Mouse (Mus musculus): ENCODE measurements around the gene Pwwp2b. TPM values are rescaled to one million over a fixed set of nuclear protein-coding genes. Genes with fewer than 3 reads are reported as not detected.

Pwwp2b gene
- polyA plus RNA-seq, 1 experiment from 2014 or later: 12.9 TPM

GRCm38 (mm10) chr7:139273397-139273719 lies 25.1 kb downstream of the Pwwp2b start:
- peak; percentile 49 for ATAC-seq
- 11% methylated on average over 2 of the region's 2 CpGs for WGBS
- Histone ChIP-seq H3K9ac (ENCODE audit: low read depth, low read length) (no peak overlapping the region), H3K9me3 (ENCODE audit: control insufficient read depth) (no peaks in the 10 kb centered on the region), H3K4me3 (ENCODE audit: low read depth, low read length) (no peak overlapping the region), H3K27ac (ENCODE audit: low read depth, low read length) (peak overlapping the region; percentile 74; the same call in 1 of the 2 replicates), H3K36me3 (ENCODE audit: control insufficient read depth, insufficient read depth) (peaks cover 9% of the 10 kb centered on the region; the same call in 1 of the 2 replicates), H3K27me3 (replicated peaks; ENCODE audit: control insufficient read depth, insufficient read depth, low read length) (no peaks in the 10 kb centered on the region), H3K4me2 (replicated peaks; ENCODE audit: low read depth) (0 out of 2 replicates have a peak overlapping the region, but pooled peaks have one; percentile 13), H3K4me1 (replicated peaks; ENCODE audit: control insufficient read depth, insufficient read depth, low read length) (peaks cover 15% of the 10 kb centered on the region)
- TF ChIP-seq CTCF (IDR thresholded peaks at IDR 0.05; ENCODE audit: low read depth): no peak

GRCm38 (mm10) chr7:139275586-139275985 lies 27.3 kb downstream of the Pwwp2b start:
- ATAC-seq: no peak
- no peaks in the 10 kb centered on the region for H3K36me3 ChIP-seq (ENCODE audit: control insufficient read depth, insufficient read depth)
- no peak for TF ChIP-seq CTCF (IDR thresholded peaks at IDR 0.05; ENCODE audit: low read depth)
- no peak overlapping the region for H3K4me2 ChIP-seq (replicated peaks; ENCODE audit: low read depth)
- no peaks in the 10 kb centered on the region for H3K9me3 ChIP-seq (ENCODE audit: control insufficient read depth)
- no peaks in the 10 kb centered on the region for H3K27me3 ChIP-seq (replicated peaks; ENCODE audit: control insufficient read depth, insufficient read depth, low read length)
- no peak overlapping the region for H3K27ac ChIP-seq (ENCODE audit: low read depth, low read length)
- 55% methylated on average over 10 of the region's 10 CpGs for WGBS
- H3K9ac ChIP-seq (ENCODE audit: low read depth, low read length): no peak overlapping the region
- peaks cover 15% of the 10 kb centered on the region for H3K4me1 ChIP-seq (replicated peaks; ENCODE audit: control insufficient read depth, insufficient read depth, low read length)
- H3K4me3 ChIP-seq (ENCODE audit: low read depth, low read length): no peak overlapping the region

- Histone ChIP-seq H3K9me3 (ENCODE audit: control insufficient read depth) (no peaks in the 10 kb centered on the region), H3K4me2 (replicated peaks; ENCODE audit: low read depth) (no peak overlapping the region), H3K36me3 (ENCODE audit: control insufficient read depth, insufficient read depth) (no peaks in the 10 kb centered on the region), H3K27ac (ENCODE audit: low read depth, low read length) (no peak overlapping the region), H3K4me1 (replicated peaks; ENCODE audit: control insufficient read depth, insufficient read depth, low read length) (peaks cover 15% of the 10 kb centered on the region), H3K27me3 (replicated peaks; ENCODE audit: control insufficient read depth, insufficient read depth, low read length) (no peaks in the 10 kb centered on the region), H3K9ac (ENCODE audit: low read depth, low read length) (no peak overlapping the region), H3K4me3 (ENCODE audit: low read depth, low read length) (no peak overlapping the region)
- TF ChIP-seq CTCF (IDR thresholded peaks at IDR 0.05; ENCODE audit: low read depth): no peak
- WGBS: 85% methylated on average over 10 of the region's 10 CpGs
- no peak for ATAC-seq
Measured at GRCm38 (mm10) chr7:139276150-139276549, 27.9 kb downstream of the Pwwp2b start.

GRCm38 (mm10) chr7:139277536-139277935 lies 29.3 kb downstream of the Pwwp2b start:
- H3K4me1 ChIP-seq (replicated peaks; ENCODE audit: control insufficient read depth, insufficient read depth, low read length): peaks cover 11% of the 10 kb centered on the region
- H3K9me3 ChIP-seq (ENCODE audit: control insufficient read depth): no peaks in the 10 kb centered on the region
- H3K4me2 ChIP-seq (replicated peaks; ENCODE audit: low read depth): no peak overlapping the region
- 85% methylated on average over 7 of the region's 7 CpGs for WGBS
- no peaks in the 10 kb centered on the region for H3K27me3 ChIP-seq (replicated peaks; ENCODE audit: control insufficient read depth, insufficient read depth, low read length)
- H3K27ac ChIP-seq (ENCODE audit: low read depth, low read length): no peak overlapping the region
- no peak overlapping the region for H3K9ac ChIP-seq (ENCODE audit: low read depth, low read length)
- no peak for TF ChIP-seq CTCF (IDR thresholded peaks at IDR 0.05; ENCODE audit: low read depth)
- H3K4me3 ChIP-seq (ENCODE audit: low read depth, low read length): no peak overlapping the region
- no peak for ATAC-seq
- no peaks in the 10 kb centered on the region for H3K36me3 ChIP-seq (ENCODE audit: control insufficient read depth, insufficient read depth)

GRCm38 (mm10) chr7:139279571-139279970 lies 31.3 kb downstream of the Pwwp2b start:
- H3K9ac ChIP-seq (ENCODE audit: low read depth, low read length): no peak overlapping the region
- TF ChIP-seq CTCF (IDR thresholded peaks at IDR 0.05; ENCODE audit: low read depth): no peak
- H3K4me2 ChIP-seq (replicated peaks; ENCODE audit: low read depth): no peak overlapping the region
- H3K36me3 ChIP-seq (ENCODE audit: control insufficient read depth, insufficient read depth): no peaks in the 10 kb centered on the region
- H3K27me3 ChIP-seq (replicated peaks; ENCODE audit: control insufficient read depth, insufficient read depth, low read length): no peaks in the 10 kb centered on the region
- H3K4me3 ChIP-seq (ENCODE audit: low read depth, low read length): no peak overlapping the region
- no peaks in the 10 kb centered on the region for H3K4me1 ChIP-seq (replicated peaks; ENCODE audit: control insufficient read depth, insufficient read depth, low read length)
- 85% methylated on average over 5 of the region's 5 CpGs for WGBS
- no peaks in the 10 kb centered on the region for H3K9me3 ChIP-seq (ENCODE audit: control insufficient read depth)
- H3K27ac ChIP-seq (ENCODE audit: low read depth, low read length): no peak overlapping the region
- no peak for ATAC-seq

GRCm38 (mm10) chr7:139280044-139280443 lies 31.8 kb downstream of the Pwwp2b start:
- 59% methylated on average over 1 of the region's 1 CpGs for WGBS
- ATAC-seq: no peak
- no peaks in the 10 kb centered on the region for H3K27me3 ChIP-seq (replicated peaks; ENCODE audit: control insufficient read depth, insufficient read depth, low read length)
- H3K36me3 ChIP-seq (ENCODE audit: control insufficient read depth, insufficient read depth): no peaks in the 10 kb centered on the region
- H3K9me3 ChIP-seq (ENCODE audit: control insufficient read depth): no peaks in the 10 kb centered on the region
- no peak overlapping the region for H3K27ac ChIP-seq (ENCODE audit: low read depth, low read length)
- H3K4me1 ChIP-seq (replicated peaks; ENCODE audit: control insufficient read depth, insufficient read depth, low read length): no peaks in the 10 kb centered on the region
- no peak overlapping the region for H3K9ac ChIP-seq (ENCODE audit: low read depth, low read length)
- TF ChIP-seq CTCF (IDR thresholded peaks at IDR 0.05; ENCODE audit: low read depth): no peak
- H3K4me3 ChIP-seq (ENCODE audit: low read depth, low read length): no peak overlapping the region
- no peak overlapping the region for H3K4me2 ChIP-seq (replicated peaks; ENCODE audit: low read depth)

GRCm38 (mm10) chr7:139281195-139281594 lies 32.9 kb downstream of the Pwwp2b start:
- no peak for TF ChIP-seq CTCF (IDR thresholded peaks at IDR 0.05; ENCODE audit: low read depth)
- 21% methylated on average over 2 of the region's 2 CpGs for WGBS
- no peak overlapping the region for H3K27ac ChIP-seq (ENCODE audit: low read depth, low read length)

More at GRCm38 (mm10) chr7:139281195-139281594, 32.9 kb downstream of the Pwwp2b start:
- no peak overlapping the region for H3K4me2 ChIP-seq (replicated peaks; ENCODE audit: low read depth)
- peak; percentile 63 for ATAC-seq
- no peaks in the 10 kb centered on the region for H3K27me3 ChIP-seq (replicated peaks; ENCODE audit: control insufficient read depth, insufficient read depth, low read length)
- 0 out of 2 replicates have a peak, but pooled peaks cover 4% of the 10 kb centered on the region for H3K4me1 ChIP-seq (replicated peaks; ENCODE audit: control insufficient read depth, insufficient read depth, low read length)
- H3K4me3 ChIP-seq (ENCODE audit: low read depth, low read length): no peak overlapping the region
- no peaks in the 10 kb centered on the region for H3K9me3 ChIP-seq (ENCODE audit: control insufficient read depth)
- no peaks in the 10 kb centered on the region for H3K36me3 ChIP-seq (ENCODE audit: control insufficient read depth, insufficient read depth)
- H3K9ac ChIP-seq (ENCODE audit: low read depth, low read length): no peak overlapping the region
